Mouse (Mus musculus) forebrain, embryonic 14.5 days (tissue): ENCODE data around the gene Rb1. TPM values are rescaled to one million over a fixed set of nuclear protein-coding genes. Genes with fewer than 3 reads are reported as not detected.

Source experiments
- ATAC-seq: fragments of 200-750 bp; cut with Nextera tagmentation; 2 replicates; pipeline ENCODE4 v1.8.0; 2017; ENCODE audit warnings: mild to moderate bottlenecking, moderate library complexity
- DNase-seq: peaks from one replicate; pipeline ENCODE4 v3.0.0-alpha.2; 2015; ENCODE audit warnings: low spot score
- H3K27ac ChIP-seq: fragments of 300-500 bp; sonication (generic); 2 replicates; pipeline ENCODE4 v1.5.1; 2014; ENCODE audit warnings: low read depth, mild to moderate bottlenecking, control low read depth, low read length, moderate library complexity
- H3K27me3 ChIP-seq: fragments of 300-500 bp; sonication (generic); replicated peaks from 2 replicates; pipeline ENCODE4 v1.6.1; 2014; ENCODE audit warnings: low read length, control low read depth, mixed read lengths; ENCODE audit not compliant: control insufficient read depth, insufficient read depth
- H3K36me3 ChIP-seq: fragments of 300-500 bp; sonication (generic); 2 replicates; pipeline ENCODE4 v1.6.1; 2014; ENCODE audit warnings: low read length, control low read depth; ENCODE audit not compliant: control insufficient read depth, insufficient read depth
- H3K4me1 ChIP-seq: fragments of 300-500 bp; sonication (generic); 2 replicates; pipeline ENCODE4 v1.6.1; 2014; ENCODE audit warnings: antibody characterized with exemption, low read length, control low read depth; ENCODE audit not compliant: control insufficient read depth, insufficient read depth
- H3K4me2 ChIP-seq: fragments of 300-500 bp; sonication (generic); 2 replicates; pipeline ENCODE4 v1.6.1; 2014; ENCODE audit warnings: mild to moderate bottlenecking, control low read depth, low read length
- H3K4me3 ChIP-seq: fragments of 300-500 bp; sonication (generic); 2 replicates; pipeline ENCODE4 v1.5.1; 2014; ENCODE audit warnings: low read depth, low read length, control low read depth
- H3K9ac ChIP-seq: fragments of 300-500 bp; sonication (generic); 2 replicates; pipeline ENCODE4 v1.6.1; 2014; ENCODE audit warnings: mild to moderate bottlenecking, low read length, control low read depth, moderate library complexity
- H3K9me3 ChIP-seq: fragments of 300-500 bp; sonication (generic); replicated peaks from 2 replicates; pipeline ENCODE4 v1.6.1; 2016; ENCODE audit warnings: low read length, control low read depth, mixed read lengths; ENCODE audit not compliant: control insufficient read depth
- WGBS: fragments of 180-500 bp; shearing (Covaris S2); extraction: QIAGEN DNeasy Blood & Tissue Kit; methylation state at CpG from one replicate; pipeline ENCODE4 v1.1.7; 2014; 5-methylcytosine and 5-hydroxymethylcytosine counted together
- polyA plus RNA-seq: library from polyadenylated mRNA; unstranded; fragments of >200 nt; fragmentation: Nextera tagmentation; extraction: Ambion mirVana; gene quantifications from 2 replicates; pipeline ENCODE4 v1.2.1, GENCODE M21; 2014

Gene Rb1
- polyA plus RNA-seq, 1 experiment from 2014 or later, result 28.5 TPM

GRCm38 (mm10) chr14:73173662-73174061 is 152.0 kb downstream of the Rb1 start:
- Histone ChIP-seq H3K27ac (peak overlapping the region; percentile 27; the same call in 1 of the 2 replicates), H3K36me3 (peaks cover 70% of the 10 kb centered on the region), H3K4me2 (no peak overlapping the region), H3K4me3 (no peak overlapping the region), H3K9me3 (no peaks in the 10 kb centered on the region), H3K9ac (no peak overlapping the region), H3K27me3 (no peaks in the 10 kb centered on the region), H3K4me1 (peaks cover 6% of the 10 kb centered on the region; the same call in 1 of the 2 replicates)
- 65% methylated on average over 11 of the region's 11 CpGs for WGBS
- ATAC-seq (no peak), DNase-seq (no peak)

DNA sequence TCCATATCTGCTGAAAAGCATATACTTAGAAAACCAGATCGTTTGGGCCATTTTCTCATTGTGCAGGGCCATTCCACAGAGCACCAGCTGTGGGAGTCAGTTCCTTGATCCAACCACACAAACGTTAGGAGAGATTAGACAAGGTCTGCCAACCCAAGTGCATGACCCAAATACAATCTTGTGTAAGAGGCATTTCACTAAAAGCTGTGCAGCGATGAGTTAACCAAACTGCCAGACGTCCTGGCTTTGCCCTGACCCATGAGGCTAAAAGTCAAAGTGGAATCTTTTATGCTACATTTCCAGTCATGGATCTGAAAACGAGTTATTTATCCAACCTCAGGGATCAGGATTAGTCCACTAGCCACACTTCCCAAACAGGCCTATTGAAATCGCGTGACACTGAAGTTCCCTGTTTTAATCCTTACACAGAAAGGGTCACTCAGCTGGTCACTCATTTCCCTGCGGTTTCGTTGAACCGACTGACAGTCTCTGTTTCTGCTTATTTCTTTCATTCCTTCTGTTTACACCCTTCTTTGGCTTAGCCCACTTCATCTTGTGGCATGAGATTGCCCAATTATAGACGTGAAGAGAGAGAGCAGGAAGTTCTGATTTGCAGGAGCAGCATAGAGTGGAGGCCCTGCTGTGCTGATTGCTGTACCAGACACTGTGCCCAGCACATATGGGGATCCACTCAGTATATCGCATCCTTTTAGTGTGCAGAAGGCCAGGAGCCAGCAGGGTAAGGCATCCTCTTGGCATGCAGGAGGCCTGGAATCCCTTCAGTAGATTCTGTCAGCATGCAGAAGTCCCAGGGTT is 153.2 kb downstream of the Rb1 start:
- Histone ChIP-seq H3K4me3 (no peak overlapping the region), H3K27ac (no peak overlapping the region; the same call in 1 of the 2 replicates), H3K4me1 (peaks cover 6% of the 10 kb centered on the region; the same call in 1 of the 2 replicates), H3K4me2 (no peak overlapping the region), H3K27me3 (no peaks in the 10 kb centered on the region), H3K9me3 (no peaks in the 10 kb centered on the region), H3K9ac (no peak overlapping the region), H3K36me3 (peaks cover 69% of the 10 kb centered on the region)
- DNase-seq (peak; percentile 59), ATAC-seq (peak; percentile 49; the same call in 1 of the 2 replicates)
- WGBS, result 46% methylated on average over 12 of the region's 12 CpGs

GRCm38 (mm10) chr14:73169926-73170844 is 155.4 kb downstream of the Rb1 start:
- H3K36me3 ChIP-seq, result peaks cover 64% of the 10 kb centered on the region
- H3K4me3 ChIP-seq, result no peak overlapping the region
- no peak overlapping the region for H3K9ac ChIP-seq
- no peak overlapping the region for H3K4me2 ChIP-seq
- H3K27ac ChIP-seq, result no peak overlapping the region
- ATAC-seq (no peak), DNase-seq (no peak)
- peaks cover 6% of the 10 kb centered on the region; the same call in 1 of the 2 replicates for H3K4me1 ChIP-seq
- no peaks in the 10 kb centered on the region for H3K9me3 ChIP-seq
- no peaks in the 10 kb centered on the region for H3K27me3 ChIP-seq
- 71% methylated on average over 13 of the region's 13 CpGs for WGBS

DNA sequence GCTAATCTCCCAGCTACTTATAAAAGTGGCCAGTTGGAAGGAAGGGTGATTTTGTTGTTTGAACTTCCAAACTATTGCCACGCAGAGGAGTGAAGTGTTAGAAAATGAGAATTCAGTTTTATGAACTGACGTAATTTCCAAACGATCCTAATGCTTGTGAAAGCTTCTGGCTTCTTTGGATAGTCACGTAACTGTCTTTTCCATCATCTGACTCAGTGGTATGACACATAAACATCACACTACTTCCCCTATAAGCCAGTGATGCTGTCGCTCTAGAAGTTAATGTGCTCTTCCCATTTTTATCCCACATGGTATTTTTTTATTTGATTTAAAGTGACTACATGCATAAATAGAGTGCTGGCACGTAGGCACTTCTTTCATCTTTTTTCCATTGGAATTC is 157.0 kb downstream of the Rb1 start:
- H3K9me3 ChIP-seq, result no peaks in the 10 kb centered on the region
- H3K4me1 ChIP-seq, result no peaks in the 10 kb centered on the region
- no peak overlapping the region for H3K4me2 ChIP-seq
- H3K27me3 ChIP-seq, result no peaks in the 10 kb centered on the region
- no peak overlapping the region for H3K9ac ChIP-seq
- DNase-seq (no peak), ATAC-seq (no peak)
- no peak overlapping the region for H3K4me3 ChIP-seq
- 94% methylated on average over 6 of the region's 6 CpGs for WGBS
- peaks cover 65% of the 10 kb centered on the region for H3K36me3 ChIP-seq
- no peak overlapping the region for H3K27ac ChIP-seq

GRCm38 (mm10) chr14:73165136-73165535 is 160.5 kb downstream of the Rb1 start:
- H3K4me3 ChIP-seq, result no peak overlapping the region
- H3K9me3 ChIP-seq, result no peaks in the 10 kb centered on the region
- H3K9ac ChIP-seq, result no peak overlapping the region
- no peak overlapping the region for H3K27ac ChIP-seq
- H3K4me1 ChIP-seq, result no peaks in the 10 kb centered on the region
- H3K4me2 ChIP-seq, result no peak overlapping the region
- WGBS, result 95% methylated on average over 6 of the region's 6 CpGs
- H3K36me3 ChIP-seq, result peaks cover 66% of the 10 kb centered on the region
- DNase-seq, result no peak
- no peak for ATAC-seq
- H3K27me3 ChIP-seq, result no peaks in the 10 kb centered on the region

GRCm38 (mm10) chr14:73163363-73163998 is 162.1 kb downstream of the Rb1 start:
- Histone ChIP-seq H3K27ac (no peak overlapping the region), H3K9me3 (no peaks in the 10 kb centered on the region), H3K4me2 (no peak overlapping the region), H3K9ac (no peak overlapping the region), H3K4me3 (no peak overlapping the region), H3K36me3 (peaks cover 58% of the 10 kb centered on the region), H3K4me1 (no peaks in the 10 kb centered on the region), H3K27me3 (no peaks in the 10 kb centered on the region)
- 94% methylated on average over 10 of the region's 10 CpGs for WGBS
- ATAC-seq (no peak), DNase-seq (no peak)

DNA sequence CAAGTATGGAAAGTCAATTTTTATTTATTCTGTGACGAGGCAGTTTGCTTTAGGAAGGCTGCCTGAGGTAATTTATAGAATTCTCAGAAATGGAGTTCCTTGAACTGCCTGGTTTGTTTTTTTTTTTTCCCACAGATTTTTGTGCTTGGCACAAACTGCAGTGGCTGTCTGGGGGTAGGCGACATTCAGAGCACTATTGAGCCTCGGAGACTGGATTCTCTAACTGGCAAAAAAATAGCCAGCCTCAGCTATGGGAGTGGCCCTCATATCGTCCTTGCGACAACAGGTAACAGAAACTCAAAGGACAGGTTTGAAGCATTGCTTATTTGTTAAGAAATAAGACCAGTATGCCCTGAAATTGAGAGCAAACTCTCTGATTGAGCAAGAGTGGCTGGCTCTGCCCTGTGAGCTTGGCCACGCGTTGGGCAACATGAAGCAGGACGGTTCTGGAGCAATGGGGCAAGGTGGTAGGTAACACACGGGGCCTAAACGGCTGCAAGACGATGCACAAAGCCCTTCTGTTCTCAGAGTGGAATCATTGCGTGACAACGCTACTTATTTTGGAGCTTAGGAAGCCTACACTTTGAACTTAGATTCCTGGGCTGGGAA is 163.3 kb downstream of the Rb1 start:
- no peak for DNase-seq
- H3K9me3 ChIP-seq, result no peaks in the 10 kb centered on the region
- H3K36me3 ChIP-seq, result peaks cover 54% of the 10 kb centered on the region
- no peaks in the 10 kb centered on the region for H3K4me1 ChIP-seq
- ATAC-seq, result no peak
- no peak overlapping the region for H3K27ac ChIP-seq
- no peak overlapping the region for H3K4me3 ChIP-seq
- WGBS, result 91% methylated on average over 13 of the region's 13 CpGs
- no peaks in the 10 kb centered on the region for H3K27me3 ChIP-seq
- no peak overlapping the region for H3K9ac ChIP-seq
- no peak overlapping the region for H3K4me2 ChIP-seq

- Histone ChIP-seq H3K4me2 (no peak overlapping the region), H3K27me3 (no peaks in the 10 kb centered on the region), H3K27ac (no peak overlapping the region), H3K4me1 (no peaks in the 10 kb centered on the region), H3K36me3 (peaks cover 55% of the 10 kb centered on the region), H3K4me3 (no peak overlapping the region), H3K9ac (no peak overlapping the region), H3K9me3 (no peaks in the 10 kb centered on the region)
- WGBS, result 92% methylated on average over 5 of the region's 5 CpGs
- DNase-seq (no peak), ATAC-seq (no peak)
These were observed 164.3 kb downstream of the Rb1 start for GRCm38 (mm10) chr14:73161303-73161702.
